Mouse (Mus musculus) stomach, embryonic 14.5 days (tissue): ENCODE measurements around the gene Ccdc189. TPM values are rescaled to one million over a fixed set of nuclear protein-coding genes. Genes with fewer than 3 reads are reported as not detected.

Experiments
- ATAC-seq: fragments of 200-750 bp; cut with Nextera tagmentation; 2 replicates; pipeline ENCODE4 v1.8.0; 2017; ENCODE audit warnings: low read depth, moderate TSS enrichment; ENCODE audit not compliant: insufficient number of reproducible peaks, insufficient read depth, low FRiP score
- H3K27ac ChIP-seq: fragments of 300-500 bp; sonication (generic); 2 replicates; pipeline ENCODE4 v1.5.1; 2014; ENCODE audit warnings: mild to moderate bottlenecking, low read length, moderate library complexity, mixed read lengths
- H3K27me3 ChIP-seq: fragments of 300-500 bp; sonication (generic); 2 replicates; pipeline ENCODE4 v1.6.1; 2014; ENCODE audit warnings: low read length, control low read depth, mixed read lengths; ENCODE audit not compliant: control insufficient read depth, insufficient read depth
- H3K36me3 ChIP-seq: fragments of 300-500 bp; sonication (generic); 2 replicates; pipeline ENCODE4 v1.6.1; 2014; ENCODE audit warnings: mild to moderate bottlenecking, control low read depth, low read length, moderate library complexity, mixed read lengths; ENCODE audit not compliant: control insufficient read depth, insufficient read depth
- H3K4me1 ChIP-seq: fragments of 300-500 bp; sonication (generic); 2 replicates; pipeline ENCODE4 v1.6.1; 2014; ENCODE audit warnings: low read length, control low read depth, mixed read lengths; ENCODE audit not compliant: control insufficient read depth, insufficient read depth
- H3K4me2 ChIP-seq: fragments of 300-500 bp; sonication (generic); replicated peaks from 2 replicates; pipeline ENCODE4 v1.6.1; 2014; ENCODE audit warnings: low read depth, low read length, control low read depth
- H3K4me3 ChIP-seq: fragments of 300-500 bp; sonication (generic); 2 replicates; pipeline ENCODE4 v1.5.1; 2014; ENCODE audit warnings: low read depth, low read length, control low read depth
- H3K9ac ChIP-seq: fragments of 300-500 bp; sonication (generic); replicated peaks from 2 replicates; pipeline ENCODE4 v1.6.1; 2014; ENCODE audit warnings: low read depth, mild to moderate bottlenecking, control low read depth, low read length, moderate library complexity, mixed read lengths
- H3K9me3 ChIP-seq: fragments of 300-500 bp; sonication (generic); 2 replicates; pipeline ENCODE4 v1.6.1; 2016; ENCODE audit warnings: low read depth, low read length, control low read depth; ENCODE audit not compliant: control insufficient read depth
- WGBS: fragments of 180-500 bp; shearing (Covaris S2); extraction: QIAGEN DNeasy Blood & Tissue Kit; methylation state at CpG from one replicate; pipeline ENCODE4 v1.1.7; 2014; 5-methylcytosine and 5-hydroxymethylcytosine counted together
- polyA plus RNA-seq: library from polyadenylated mRNA; unstranded; fragments of >200 nt; fragmentation: Nextera tagmentation; extraction: Ambion mirVana; gene quantifications from 2 replicates; pipeline ENCODE4 v1.2.1, GENCODE M21; 2014

Ccdc189 gene
- polyA plus RNA-seq, 1 experiment from 2014 or later: 8.2 TPM

- Histone ChIP-seq H3K4me1 (peaks cover 11% of the 10 kb centered on the region; the same call in 1 of the 2 replicates), H3K27me3 (no peaks in the 10 kb centered on the region), H3K9me3 (no peaks in the 10 kb centered on the region), H3K36me3 (peaks cover 49% of the 10 kb centered on the region), H3K4me2 (peak overlapping the region; percentile 76), H3K27ac (no peak overlapping the region; the same call in 1 of the 2 replicates), H3K4me3 (peak overlapping the region; percentile 82), H3K9ac (peak overlapping the region; percentile 47)
- ATAC-seq: no peak
- whole genome bisulfite sequencing: 3% methylated on average over 29 of the region's 29 CpGs
Observed at GRCm38 (mm10) chr7:127588901-127589300, 506 bp upstream of the Ccdc189 start.

GRCm38 (mm10) chr7:127587196-127587595 is 1.2 kb downstream of the Ccdc189 start:
- H3K27me3 ChIP-seq: no peaks in the 10 kb centered on the region
- no peak for ATAC-seq
- H3K9ac ChIP-seq: no peak overlapping the region
- peaks cover 11% of the 10 kb centered on the region; the same call in 1 of the 2 replicates for H3K4me1 ChIP-seq
- H3K4me3 ChIP-seq: peak overlapping the region; percentile 82; the same call in 1 of the 2 replicates
- peak overlapping the region; percentile 76 for H3K4me2 ChIP-seq
- no peak overlapping the region for H3K27ac ChIP-seq
- H3K9me3 ChIP-seq: no peaks in the 10 kb centered on the region
- WGBS: 61% methylated on average over 5 of the region's 5 CpGs
- H3K36me3 ChIP-seq: peaks cover 47% of the 10 kb centered on the region

GRCm38 (mm10) chr7:127586149-127586548 is 2.2 kb downstream of the Ccdc189 start:
- Histone ChIP-seq H3K4me3 (no peak overlapping the region), H3K4me1 (peaks cover 11% of the 10 kb centered on the region; the same call in 1 of the 2 replicates), H3K9me3 (no peaks in the 10 kb centered on the region), H3K27ac (no peak overlapping the region), H3K27me3 (no peaks in the 10 kb centered on the region), H3K4me2 (no peak overlapping the region), H3K9ac (no peak overlapping the region), H3K36me3 (peaks cover 41% of the 10 kb centered on the region)
- no peak for ATAC-seq
- WGBS: 89% methylated on average over 6 of the region's 6 CpGs

- no peaks in the 10 kb centered on the region for H3K27me3 ChIP-seq
- no peak overlapping the region for H3K9ac ChIP-seq
- H3K27ac ChIP-seq: no peak overlapping the region
- no peak overlapping the region for H3K4me2 ChIP-seq
- H3K9me3 ChIP-seq: no peaks in the 10 kb centered on the region
- 84% methylated on average over 7 of the region's 7 CpGs for WGBS
- no peak for ATAC-seq
- H3K4me1 ChIP-seq: peaks cover 11% of the 10 kb centered on the region; the same call in 1 of the 2 replicates
- H3K36me3 ChIP-seq: peaks cover 36% of the 10 kb centered on the region
- H3K4me3 ChIP-seq: no peak overlapping the region
Observed at GRCm38 (mm10) chr7:127585031-127585430, 3.4 kb downstream of the Ccdc189 start.

- Histone ChIP-seq H3K9me3 (no peaks in the 10 kb centered on the region), H3K9ac (no peak overlapping the region), H3K27ac (no peak overlapping the region), H3K4me3 (no peak overlapping the region), H3K36me3 (peaks cover 43% of the 10 kb centered on the region), H3K4me1 (peaks cover 4% of the 10 kb centered on the region; the same call in 1 of the 2 replicates), H3K27me3 (no peaks in the 10 kb centered on the region), H3K4me2 (no peak overlapping the region)
- WGBS: 93% methylated on average over 6 of the region's 6 CpGs
- no peak for ATAC-seq
Observed at GRCm38 (mm10) chr7:127583260-127583659, 5.1 kb downstream of the Ccdc189 start.

- Histone ChIP-seq H3K4me3 (peak overlapping the region; percentile 73), H3K27ac (no peak overlapping the region; the same call in 1 of the 2 replicates), H3K27me3 (no peaks in the 10 kb centered on the region), H3K4me1 (peaks cover 8% of the 10 kb centered on the region; the same call in 1 of the 2 replicates), H3K9ac (0 out of 2 replicates have a peak overlapping the region, but pooled peaks have one; percentile 71), H3K4me2 (peak overlapping the region; percentile 78), H3K36me3 (peaks cover 21% of the 10 kb centered on the region), H3K9me3 (no peaks in the 10 kb centered on the region)
- 16% methylated on average over 7 of the region's 7 CpGs for WGBS
- no peak for ATAC-seq
Observed at GRCm38 (mm10) chr7:127574115-127574514, 14.3 kb downstream of the Ccdc189 start.

GRCm38 (mm10) chr7:127573503-127574008 is 14.8 kb downstream of the Ccdc189 start:
- no peak; the same call in none of the 2 replicates for ATAC-seq
- Histone ChIP-seq H3K4me3 (peak overlapping the region; percentile 73), H3K36me3 (peaks cover 19% of the 10 kb centered on the region), H3K9ac (peak overlapping the region; percentile 71), H3K27ac (peak overlapping the region; percentile 7), H3K4me1 (peaks cover 8% of the 10 kb centered on the region; the same call in 1 of the 2 replicates), H3K27me3 (no peaks in the 10 kb centered on the region), H3K4me2 (peak overlapping the region; percentile 78), H3K9me3 (no peaks in the 10 kb centered on the region)
- 0% methylated on average over 26 of the region's 28 CpGs for WGBS

GRCm38 (mm10) chr7:127572895-127573471 is 15.4 kb downstream of the Ccdc189 start, which contains the start of gene Phkg2:
Gene Phkg2, plus strand, starts transcription at chr7:127573340.
- Histone ChIP-seq H3K4me2 (peak within 1 kb of the TSS; percentile 78), H3K4me3 (peak within 1 kb of the TSS; percentile 73), H3K27me3 (no peaks in the 10 kb centered on the region), H3K4me1 (peaks cover 8% of the 10 kb centered on the region; the same call in 1 of the 2 replicates), H3K36me3 (peaks cover 13% of the 10 kb centered on the region), H3K9ac (peak within 1 kb of the TSS; percentile 71), H3K27ac (peak within 1 kb of the TSS; percentile 44), H3K9me3 (no peaks in the 10 kb centered on the region)
- peak; percentile 97 for ATAC-seq
- under 1% methylated on average over 17 of the region's 17 CpGs for WGBS
